Mouse (Mus musculus) heart, embryonic 12.5 days (tissue): ENCODE data around the gene F8. TPM values are rescaled to one million over a fixed set of nuclear protein-coding genes. Genes with fewer than 3 reads are reported as not detected.

Experiments used
- ATAC-seq: fragments of 200-750 bp; cut with Nextera tagmentation; 2 replicates; pipeline ENCODE4 v1.8.0; 2017; ENCODE audit warnings: moderate TSS enrichment, moderate library complexity; ENCODE audit not compliant: insufficient number of reproducible peaks, low FRiP score
- H3K27ac ChIP-seq: fragments of 300-500 bp; sonication (generic); 2 replicates; pipeline ENCODE4 v1.5.1; 2016; ENCODE audit warnings: mild to moderate bottlenecking, moderate library complexity; ENCODE audit not compliant: poor library complexity, severe bottlenecking
- H3K27me3 ChIP-seq: fragments of 300-500 bp; sonication (generic); replicated peaks from 2 replicates; pipeline ENCODE4 v1.6.1; 2016; ENCODE audit warnings: mild to moderate bottlenecking, moderate library complexity
- H3K36me3 ChIP-seq: fragments of 300-500 bp; sonication (generic); 2 replicates; pipeline ENCODE4 v1.6.1; 2016; ENCODE audit warnings: mild to moderate bottlenecking, moderate library complexity
- H3K4me1 ChIP-seq: fragments of 300-500 bp; sonication (generic); replicated peaks from 2 replicates; pipeline ENCODE4 v1.6.1; 2016; ENCODE audit warnings: mild to moderate bottlenecking
- H3K4me2 ChIP-seq: fragments of 300-500 bp; sonication (generic); 2 replicates; pipeline ENCODE4 v1.6.1; 2016; ENCODE audit warnings: mild to moderate bottlenecking, moderate library complexity
- H3K4me3 ChIP-seq: fragments of 300-500 bp; sonication (generic); 2 replicates; pipeline ENCODE4 v1.5.1; 2016; ENCODE audit warnings: mild to moderate bottlenecking
- H3K9ac ChIP-seq: fragments of 300-500 bp; sonication (generic); 2 replicates; pipeline ENCODE4 v1.6.1; 2016; ENCODE audit warnings: mild to moderate bottlenecking, moderate library complexity
- H3K9me3 ChIP-seq: fragments of 300-500 bp; sonication (generic); replicated peaks from 2 replicates; pipeline ENCODE4 v1.6.1; 2016; ENCODE audit warnings: mild to moderate bottlenecking, moderate library complexity
- WGBS: fragments of 180-500 bp; shearing (Covaris S2); methylation state at CpG from one replicate; pipeline ENCODE4 v1.1.7; 2016; 5-methylcytosine and 5-hydroxymethylcytosine counted together
- polyA plus RNA-seq: library from polyadenylated mRNA; unstranded; fragments of >200 nt; fragmentation: Nextera tagmentation; extraction: Ambion mirVana; gene quantifications from 2 replicates; pipeline ENCODE4 v1.2.1, GENCODE M21; 2016

Gene F8
- polyA plus RNA-seq = 1.8 and 2.0 TPM in 2 replicates

DNA sequence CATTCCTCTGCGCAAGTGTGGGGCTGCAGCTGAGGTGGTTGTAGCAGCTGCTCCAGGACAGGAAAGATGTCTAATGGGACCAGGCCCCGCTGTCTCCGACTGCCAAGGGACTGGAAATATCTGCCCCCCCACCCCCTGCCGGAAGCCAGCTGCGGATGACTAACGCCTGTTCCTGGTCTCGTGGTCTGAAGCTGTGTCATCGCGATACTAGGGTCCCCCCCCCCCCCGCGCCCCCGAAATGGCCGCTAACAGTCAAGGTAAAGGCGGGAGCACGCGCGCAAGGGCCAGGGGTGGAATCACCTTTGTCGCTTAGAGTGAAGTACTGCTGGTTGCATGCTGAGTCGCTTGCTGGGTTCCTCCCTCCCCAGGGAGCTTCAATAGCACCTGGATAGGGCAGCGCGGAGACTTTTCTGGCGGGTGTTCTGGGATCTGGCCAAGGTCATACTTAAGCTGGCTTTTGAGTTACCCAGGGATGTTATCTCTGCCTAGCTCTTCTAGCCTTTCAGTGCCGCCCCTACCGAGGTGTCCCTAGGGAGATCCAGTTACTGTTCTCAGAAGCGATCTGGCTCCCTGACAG, at the start of gene F8, which contains the start of gene Fundc2:
Gene F8 (minus strand): TSS at position 421 of the 577 bp plus-strand sequence.
Gene Fundc2 (plus strand): TSS at position 205 of the 577 bp plus-strand sequence.
- peak within 1 kb of the TSS; percentile 92 for H3K27ac ChIP-seq
- no peaks in the 10 kb centered on the region for H3K4me1 ChIP-seq
- 7% methylated on average over 25 of the region's 25 CpGs for whole genome bisulfite sequencing
- no peaks in the 10 kb centered on the region for H3K36me3 ChIP-seq
- peak within 1 kb of the TSS; percentile 61 for H3K4me3 ChIP-seq
- no peaks in the 10 kb centered on the region for H3K27me3 ChIP-seq
- peak; percentile 89 for ATAC-seq
- no peaks in the 10 kb centered on the region for H3K9me3 ChIP-seq
- H3K4me2 ChIP-seq = peak within 1 kb of the TSS; percentile 59
- H3K9ac ChIP-seq = peak within 1 kb of the TSS; percentile 71

- 12% methylated on average over 52 of the region's 52 CpGs for WGBS
- peaks cover 4% of the 10 kb centered on the region; the same call in 1 of the 2 replicates for H3K36me3 ChIP-seq
- no peaks in the 10 kb centered on the region for H3K27me3 ChIP-seq
- peak within 1 kb of the TSS; percentile 72 for H3K9ac ChIP-seq
- H3K27ac ChIP-seq = peak within 1 kb of the TSS; percentile 94
- peak within 1 kb of the TSS; percentile 62 for H3K4me3 ChIP-seq
- H3K9me3 ChIP-seq = no peaks in the 10 kb centered on the region
- ATAC-seq = peak; percentile 100
- no peaks in the 10 kb centered on the region for H3K4me1 ChIP-seq
- peak within 1 kb of the TSS; percentile 62 for H3K4me2 ChIP-seq
Observed at GRCm38 (mm10) chrX:75415936-75416785, 33.7 kb upstream of the F8 start, which contains the start of the genes Cmc4, Mtcp1 and Brcc3. TSS of gene Cmc4 (minus strand) at chrX:75416584. TSS of gene Mtcp1 (minus strand) at chrX:75416588. TSS of gene Brcc3 (plus strand) at chrX:75416628.

DNA sequence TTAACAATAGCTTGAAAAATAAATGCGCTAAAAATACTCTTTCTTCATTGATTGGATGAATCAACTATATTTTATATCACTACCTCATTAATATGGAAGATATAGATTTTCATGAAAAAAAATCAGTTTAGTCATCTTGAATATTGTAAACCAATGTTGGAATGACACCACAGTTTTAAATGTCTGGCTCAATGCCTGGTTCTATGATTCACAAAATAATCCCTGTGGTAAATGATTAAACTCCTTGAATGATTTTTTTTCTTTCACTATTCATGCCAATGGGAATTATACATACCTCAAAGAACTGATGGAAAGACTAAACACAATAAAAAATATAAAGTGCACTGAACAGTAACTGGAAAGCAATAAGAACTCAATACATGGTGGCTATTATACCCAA, 27.3 kb upstream of the F8 start:
- H3K27me3 ChIP-seq = no peaks in the 10 kb centered on the region
- no peak overlapping the region for H3K4me2 ChIP-seq
- no peaks in the 10 kb centered on the region for H3K9me3 ChIP-seq
- H3K4me1 ChIP-seq = no peaks in the 10 kb centered on the region
- H3K27ac ChIP-seq = no peak overlapping the region
- no peak for ATAC-seq
- 88% methylated on average over 1 of the region's 1 CpGs for WGBS
- H3K36me3 ChIP-seq = no peaks in the 10 kb centered on the region
- no peak overlapping the region for H3K9ac ChIP-seq
- no peak overlapping the region for H3K4me3 ChIP-seq

DNA sequence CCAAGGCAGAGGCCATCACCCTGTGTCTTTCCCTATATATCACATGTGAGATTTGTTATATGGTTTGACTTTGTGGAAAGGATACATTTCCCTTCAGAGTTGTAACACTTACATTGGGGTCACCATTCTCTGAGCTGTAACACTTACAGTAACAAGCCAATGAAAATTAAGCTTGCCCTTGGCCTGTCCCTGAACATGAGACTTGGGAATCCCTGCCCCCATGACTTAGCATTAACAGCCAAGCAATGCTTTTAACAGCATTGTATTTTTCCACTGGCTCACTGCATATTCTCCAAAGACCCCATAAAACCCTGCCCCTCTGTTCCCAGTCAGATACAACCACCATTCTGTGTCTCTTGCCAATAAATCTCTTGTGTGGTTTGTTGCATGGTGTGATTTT, 20.9 kb upstream of the F8 start:
- Histone ChIP-seq H3K9me3 (no peaks in the 10 kb centered on the region), H3K27ac (no peak overlapping the region), H3K27me3 (no peaks in the 10 kb centered on the region), H3K36me3 (0 out of 2 replicates have a peak, but pooled peaks cover 4% of the 10 kb centered on the region), H3K9ac (no peak overlapping the region), H3K4me3 (no peak overlapping the region), H3K4me1 (no peaks in the 10 kb centered on the region), H3K4me2 (no peak overlapping the region)
- ATAC-seq = 0 out of 2 replicates have a peak, but pooled peaks have one; percentile 61

- 50% methylated on average over 2 of the region's 2 CpGs for WGBS
Observed at GRCm38 (mm10) chrX:75402668-75403067, 20.3 kb upstream of the F8 start.

GRCm38 (mm10) chrX:75399471-75399870, 17.1 kb upstream of the F8 start:
- Histone ChIP-seq H3K9me3 (no peaks in the 10 kb centered on the region), H3K27ac (no peak overlapping the region), H3K4me3 (no peak overlapping the region), H3K27me3 (no peaks in the 10 kb centered on the region), H3K36me3 (peaks cover 13% of the 10 kb centered on the region), H3K4me1 (no peaks in the 10 kb centered on the region), H3K4me2 (no peak overlapping the region), H3K9ac (no peak overlapping the region)
- no peak for ATAC-seq
- 89% methylated on average over 1 of the region's 1 CpGs for WGBS

More at GRCm38 (mm10) chrX:75402668-75403067, 20.3 kb upstream of the F8 start:
- H3K27me3 ChIP-seq = no peaks in the 10 kb centered on the region
- H3K4me3 ChIP-seq = no peak overlapping the region
- peak; percentile 74 for ATAC-seq
- no peaks in the 10 kb centered on the region for H3K4me1 ChIP-seq
- H3K9ac ChIP-seq = no peak overlapping the region
- H3K36me3 ChIP-seq = 0 out of 2 replicates have a peak, but pooled peaks cover 4% of the 10 kb centered on the region
- H3K9me3 ChIP-seq = no peaks in the 10 kb centered on the region
- no peak overlapping the region for H3K27ac ChIP-seq
- H3K4me2 ChIP-seq = no peak overlapping the region

DNA sequence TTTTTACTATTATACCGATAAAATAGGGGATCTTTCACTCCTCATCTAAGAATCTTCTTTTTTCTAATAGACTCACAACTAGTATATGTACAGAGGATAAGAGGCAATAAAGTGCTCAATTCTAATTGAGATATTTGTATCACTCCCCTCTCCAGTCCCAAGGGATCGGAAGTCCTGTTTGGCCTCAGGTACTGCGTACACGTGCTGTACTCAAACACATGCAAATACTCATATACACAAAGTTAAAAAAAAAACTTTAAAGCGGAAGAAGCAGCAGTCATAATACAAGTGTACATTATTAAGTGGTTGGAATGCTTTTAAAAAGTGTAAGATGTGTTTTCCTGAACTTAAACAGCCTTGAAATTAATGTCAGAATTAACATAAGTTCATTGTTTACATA, 716 bp downstream of the F8 start:
- 68% methylated on average over 5 of the region's 5 CpGs for WGBS
- no peaks in the 10 kb centered on the region for H3K36me3 ChIP-seq
- no peaks in the 10 kb centered on the region for H3K27me3 ChIP-seq
- H3K9ac ChIP-seq = no peak overlapping the region
- H3K27ac ChIP-seq = peak overlapping the region; percentile 92; the same call in 1 of the 2 replicates
- peak overlapping the region; percentile 59 for H3K4me2 ChIP-seq
- H3K9me3 ChIP-seq = no peaks in the 10 kb centered on the region
- ATAC-seq = no peak
- peak overlapping the region; percentile 61 for H3K4me3 ChIP-seq
- no peaks in the 10 kb centered on the region for H3K4me1 ChIP-seq

DNA sequence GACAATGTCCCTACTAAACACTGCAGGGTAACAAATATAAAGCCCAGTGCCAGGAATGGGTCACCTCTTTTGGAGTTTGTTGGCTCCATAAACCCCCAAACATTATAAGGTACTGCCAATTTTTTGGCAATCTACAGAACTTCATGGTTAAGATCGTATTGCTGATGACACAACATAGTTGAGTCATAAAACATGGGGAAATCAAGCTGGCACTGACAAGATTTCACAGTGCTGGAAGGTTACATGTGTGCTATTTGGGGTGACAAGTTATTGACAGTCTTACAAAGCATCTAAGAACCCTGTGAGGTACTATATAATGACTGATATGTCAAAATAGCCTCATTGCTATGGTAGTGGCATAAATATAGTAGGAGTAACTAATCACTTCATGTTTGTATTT, 1.2 kb downstream of the F8 start:
- Histone ChIP-seq H3K4me1 (no peaks in the 10 kb centered on the region), H3K27me3 (no peaks in the 10 kb centered on the region), H3K27ac (no peak overlapping the region), H3K4me2 (no peak overlapping the region), H3K4me3 (no peak overlapping the region), H3K36me3 (no peaks in the 10 kb centered on the region), H3K9me3 (no peaks in the 10 kb centered on the region), H3K9ac (no peak overlapping the region)
- ATAC-seq = no peak
- WGBS = 63% methylated on average over 1 of the region's 1 CpGs

GRCm38 (mm10) chrX:75376815-75377214, 5.6 kb downstream of the F8 start:
- Histone ChIP-seq H3K9ac (no peak overlapping the region), H3K9me3 (no peaks in the 10 kb centered on the region), H3K27ac (no peak overlapping the region), H3K4me2 (no peak overlapping the region), H3K4me1 (no peaks in the 10 kb centered on the region), H3K36me3 (no peaks in the 10 kb centered on the region), H3K4me3 (no peak overlapping the region), H3K27me3 (no peaks in the 10 kb centered on the region)
- ATAC-seq = no peak

GRCm38 (mm10) chrX:75372666-75373425, 9.6 kb downstream of the F8 start:
- no peaks in the 10 kb centered on the region for H3K36me3 ChIP-seq
- no peak overlapping the region for H3K4me3 ChIP-seq
- H3K27ac ChIP-seq = no peak overlapping the region
- no peak overlapping the region for H3K4me2 ChIP-seq
- no peak for ATAC-seq
- no peaks in the 10 kb centered on the region for H3K4me1 ChIP-seq
- H3K27me3 ChIP-seq = no peaks in the 10 kb centered on the region
- H3K9ac ChIP-seq = no peak overlapping the region
- H3K9me3 ChIP-seq = no peaks in the 10 kb centered on the region
- WGBS = 55% methylated on average over 2 of the region's 2 CpGs

DNA sequence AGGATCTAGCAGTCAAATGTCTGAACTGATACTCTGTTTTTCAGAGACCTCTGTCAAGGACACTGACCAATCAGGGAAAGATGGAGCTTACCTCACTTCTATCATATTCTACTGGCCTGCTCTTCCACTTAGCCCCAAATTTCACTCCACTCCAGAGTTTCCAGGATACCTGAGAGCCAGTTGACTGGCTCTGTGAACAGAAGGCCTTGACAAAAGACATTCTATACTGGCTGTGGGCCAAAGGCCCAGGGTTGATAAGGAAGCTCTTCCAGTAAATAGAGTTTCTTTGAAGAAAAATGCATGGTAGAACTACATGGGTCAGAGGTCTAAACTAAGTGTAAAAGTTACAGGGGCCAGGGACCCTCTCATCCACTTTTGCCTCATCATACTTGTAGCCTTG, 12.2 kb downstream of the F8 start:
- Histone ChIP-seq H3K4me1 (no peaks in the 10 kb centered on the region), H3K4me3 (no peak overlapping the region), H3K27ac (no peak overlapping the region), H3K27me3 (no peaks in the 10 kb centered on the region), H3K9me3 (no peaks in the 10 kb centered on the region), H3K4me2 (no peak overlapping the region), H3K9ac (no peak overlapping the region), H3K36me3 (no peaks in the 10 kb centered on the region)
- ATAC-seq = no peak
